Comparison of ENCODE assay signal across 10 mouse cellular contexts in the genomic region with DNA sequence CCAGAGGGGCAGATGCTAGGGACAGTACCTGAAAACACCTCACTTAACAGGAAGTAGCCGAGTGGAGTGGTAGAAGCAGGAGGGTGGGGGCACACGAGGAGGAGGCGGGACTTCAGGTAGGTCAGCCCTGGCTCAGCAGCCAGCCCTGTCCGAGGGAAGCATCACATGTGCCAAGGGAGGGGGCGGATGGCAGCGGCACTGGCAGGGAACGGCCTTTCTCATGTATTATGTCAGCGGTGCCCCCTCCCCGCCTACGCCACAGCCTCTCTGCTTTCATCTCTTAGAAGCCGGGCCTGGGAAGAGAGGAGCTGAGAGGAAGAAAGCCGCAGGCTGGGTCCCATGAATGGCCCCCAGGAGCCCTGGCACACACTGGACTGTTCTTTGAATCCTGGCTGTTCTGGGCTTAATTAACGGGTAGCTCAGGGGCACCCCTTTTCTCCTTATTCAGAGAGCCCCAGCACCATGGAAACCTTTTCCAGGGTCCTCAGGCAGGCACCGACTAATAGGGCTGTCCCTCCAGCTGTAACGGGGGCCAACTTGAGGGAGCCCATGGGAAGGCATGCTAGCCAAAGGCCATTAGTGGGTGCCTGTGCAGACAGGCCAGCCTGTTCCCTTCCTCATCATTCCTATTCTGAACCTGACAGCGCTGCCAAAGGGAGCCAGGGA. TPM values are rescaled to one million over a fixed set of nuclear protein-coding genes. Genes with fewer than 3 reads are reported as not detected.
DNase-seq lines count a peak whose midpoint lies in the region; ATAC-seq and TF ChIP-seq lines count a peak whose summit lies in the region.
"Had no signal": no experiment of that assay in that cellular context is flagged by ENCODE, and none has a peak within 500 bp of the region (broad histone marks: within the 10 kb centered on the region; RNA-seq: fewer than 3 reads in every experiment).

No protein-coding gene starts in this region.

- peaks cover 37% of the 10 kb centered on the region for H3K4me1 ChIP-seq in heart, embryonic 13.5 days
- peaks cover 29% of the 10 kb centered on the region for H3K4me1 ChIP-seq in embryonic facial prominence, embryonic 14.5 days (ENCODE audit: control insufficient read depth, insufficient read depth, low read length)
- H3K4me1 ChIP-seq in midbrain, embryonic 16.5 days (ENCODE audit: control insufficient read depth, insufficient read depth, low read length) = peaks cover 22% of the 10 kb centered on the region

- H3K27ac ChIP-seq in heart, embryonic 13.5 days (replicated peaks) = no peak overlapping the region
- H3K27ac ChIP-seq in embryonic facial prominence, embryonic 14.5 days (replicated peaks; ENCODE audit: low read depth, low read length) = no peak overlapping the region
- H3K27ac ChIP-seq in layer of hippocampus, adult 2 months = peak overlapping the region; percentile 89
- H3K27ac ChIP-seq in midbrain, embryonic 16.5 days (ENCODE audit: low read length) = peak overlapping the region; percentile 79

- H3K9ac ChIP-seq in heart, embryonic 13.5 days = 0 out of 2 replicates have a peak overlapping the region, but pooled peaks have one; percentile 44
- 0 out of 2 replicates have a peak overlapping the region, but pooled peaks have one; percentile 20 for H3K9ac ChIP-seq in embryonic facial prominence, embryonic 14.5 days (ENCODE audit: low read depth, low read length)
- peak overlapping the region; percentile 13 for H3K9ac ChIP-seq in midbrain, embryonic 16.5 days (ENCODE audit: low read depth, low read length)
- H3K9ac ChIP-seq: lung, embryonic 14.5 days had no signal

- peaks cover 7% of the 10 kb centered on the region for H3K27me3 ChIP-seq in heart, embryonic 13.5 days (replicated peaks)
- no peaks in the 10 kb centered on the region for H3K27me3 ChIP-seq in embryonic facial prominence, embryonic 14.5 days (replicated peaks; ENCODE audit: control insufficient read depth, insufficient read depth, low read length)
- H3K27me3 ChIP-seq in midbrain, embryonic 16.5 days (ENCODE audit: control insufficient read depth, insufficient read depth, low read depth, low read length) = no peaks in the 10 kb centered on the region

- ATAC-seq in heart, embryonic 13.5 days (ENCODE audit: extremely low read depth, insufficient number of reproducible peaks, low FRiP score, low TSS enrichment) = no peak
- ATAC-seq in embryonic facial prominence, embryonic 14.5 days (ENCODE audit: low read depth) = no peak
- ATAC-seq in midbrain, embryonic 16.5 days = peak; percentile 89

- no peak for DNase-seq in heart, postnatal 36 days
- DNase-seq in embryonic facial prominence, embryonic 14.5 days (ENCODE audit: low spot score) = peak; percentile 51
- peak; percentile 67 to 85 for DNase-seq in layer of hippocampus, adult 2 months (ENCODE audit: low spot score in 2 of 2)
- no peak for DNase-seq in gastrocnemius, postnatal 10 days
- no peak for DNase-seq in ovary, postnatal 36 days (ENCODE audit: low spot score)
- no peak for DNase-seq in spleen, postnatal 14 days (ENCODE audit: low spot score in 2 of 2)
- DNase-seq: lung, embryonic 14.5 days had no signal

- WGBS in heart, embryonic 13.5 days = 46% methylated on average over 16 of the region's 16 CpGs
- WGBS in embryonic facial prominence, embryonic 14.5 days = 34% methylated on average over 11 of the region's 16 CpGs
- WGBS in midbrain, embryonic 16.5 days = 18% methylated on average over 16 of the region's 16 CpGs

- no peaks in the 10 kb centered on the region; the same call in 1 of the 2 replicates for H3K36me3 ChIP-seq in heart, embryonic 13.5 days
- 0 out of 2 replicates have a peak, but pooled peaks cover 3% of the 10 kb centered on the region for H3K36me3 ChIP-seq in embryonic facial prominence, embryonic 14.5 days (ENCODE audit: control insufficient read depth, insufficient read depth, low read length)
- H3K36me3 ChIP-seq in midbrain, embryonic 16.5 days (ENCODE audit: control insufficient read depth, insufficient read depth, low read length) = no peaks in the 10 kb centered on the region

- H3K4me3 ChIP-seq in heart, embryonic 13.5 days = no peak overlapping the region
- no peak overlapping the region for H3K4me3 ChIP-seq in embryonic facial prominence, embryonic 14.5 days (ENCODE audit: low read depth, low read length)
- no peak overlapping the region for H3K4me3 ChIP-seq in layer of hippocampus, adult 2 months
- no peak overlapping the region for H3K4me3 ChIP-seq in midbrain, embryonic 16.5 days (ENCODE audit: low read depth, low read length)

- TF ChIP-seq CTCF in layer of hippocampus, adult 2 months (conservative IDR thresholded peaks at IDR 0.05) = no peak

- intact Hi-C loops in heart, postnatal 36 days (cut with DNase I) = loop anchor here (5.0 kb wide), 1 partner anchor 92 kb away; the partner anchor contains the start of gene Grifin

- H3K9me3 ChIP-seq in heart, embryonic 13.5 days = no peaks in the 10 kb centered on the region
- H3K9me3 ChIP-seq in embryonic facial prominence, embryonic 14.5 days (ENCODE audit: control insufficient read depth, low read length) = no peaks in the 10 kb centered on the region
- no peaks in the 10 kb centered on the region for H3K9me3 ChIP-seq in midbrain, embryonic 16.5 days (replicated peaks; ENCODE audit: control insufficient read depth, low read length, poor library complexity, severe bottlenecking)

- no peak overlapping the region for H3K4me2 ChIP-seq in heart, embryonic 13.5 days
- no peak overlapping the region for H3K4me2 ChIP-seq in embryonic facial prominence, embryonic 14.5 days (ENCODE audit: low read depth, low read length)
- peak overlapping the region; percentile 1; the same call in 1 of the 2 replicates for H3K4me2 ChIP-seq in midbrain, embryonic 16.5 days (ENCODE audit: low read length)
- H3K4me2 ChIP-seq: lung, embryonic 14.5 days had no signal

RNA-seq across cellular contexts. Expression of gene Ttyh3, which starts 10.9 kb away (rescaled TPM):
- polyA plus RNA-seq in heart, embryonic 13.5 days (2015; fragmentation: Nextera tagmentation; extraction: Ambion mirVana) = 25.0 and 25.4 TPM in 2 replicates
- 10 to 100 TPM; 13.4 to 14.7 TPM for total RNA-seq in heart, postnatal 36 days (2021)
- 47.5 and 50.5 TPM in 2 replicates for polyA plus RNA-seq in embryonic facial prominence, embryonic 14.5 days (2014; fragmentation: Nextera tagmentation; extraction: Ambion mirVana)
- total RNA-seq in layer of hippocampus, adult 2 months (2021) = 100 to 1,000 TPM; 187 to 201 TPM
- polyA plus RNA-seq in midbrain, embryonic 16.5 days (2015; fragmentation: Nextera tagmentation; extraction: Ambion mirVana) = 56.0 and 61.5 TPM in 2 replicates
- total RNA-seq in gastrocnemius, postnatal 10 days (2021) = 10 to 100 TPM; 33.4 to 42.5 TPM

RNA-seq across cellular contexts. Expression of gene Iqce, which starts 42.4 kb away (rescaled TPM):
- 8.0 and 10.3 TPM in 2 replicates for polyA plus RNA-seq in heart, embryonic 13.5 days (2015; fragmentation: Nextera tagmentation; extraction: Ambion mirVana)
- 1 to 10 TPM; 8.9 to 9.8 TPM for total RNA-seq in heart, postnatal 36 days (2021)
- 17.2 and 25.1 TPM in 2 replicates for polyA plus RNA-seq in embryonic facial prominence, embryonic 14.5 days (2014; fragmentation: Nextera tagmentation; extraction: Ambion mirVana)
- total RNA-seq in layer of hippocampus, adult 2 months (2021) = 10 to 100 TPM; 46.2 to 57.9 TPM
- polyA plus RNA-seq in midbrain, embryonic 16.5 days (2015; fragmentation: Nextera tagmentation; extraction: Ambion mirVana) = 30.5 and 31.5 TPM in 2 replicates
- total RNA-seq in gastrocnemius, postnatal 10 days (2021) = 1 to 10 TPM; 8.3 to 9.0 TPM

RNA-seq across cellular contexts. Expression of gene Brat1, which starts 45.1 kb away (rescaled TPM):
- polyA plus RNA-seq in heart, embryonic 13.5 days (2015; fragmentation: Nextera tagmentation; extraction: Ambion mirVana) = 12.9 and 13.9 TPM in 2 replicates
- total RNA-seq in heart, postnatal 36 days (2021) = 10 to 100 TPM in 1 of 2 experiments, 1 to 10 TPM in 1; 8.3 to 10.4 TPM
- 17.8 and 21.7 TPM in 2 replicates for polyA plus RNA-seq in embryonic facial prominence, embryonic 14.5 days (2014; fragmentation: Nextera tagmentation; extraction: Ambion mirVana)
- total RNA-seq in layer of hippocampus, adult 2 months (2021) = 10 to 100 TPM; 20.2 to 21.1 TPM
- polyA plus RNA-seq in midbrain, embryonic 16.5 days (2015; fragmentation: Nextera tagmentation; extraction: Ambion mirVana) = 21.8 and 24.8 TPM in 2 replicates
- 1 to 10 TPM; 8.9 to 9.4 TPM for total RNA-seq in gastrocnemius, postnatal 10 days (2021)

RNA-seq across cellular contexts. Expression of gene Lfng, which starts 52.6 kb away (rescaled TPM):
- polyA plus RNA-seq in heart, embryonic 13.5 days (2015; fragmentation: Nextera tagmentation; extraction: Ambion mirVana) = 3.3 and 3.5 TPM in 2 replicates
- 1 to 10 TPM; 7.2 to 9.1 TPM for total RNA-seq in heart, postnatal 36 days (2021)
- polyA plus RNA-seq in embryonic facial prominence, embryonic 14.5 days (2014; fragmentation: Nextera tagmentation; extraction: Ambion mirVana) = 24.6 and 27.9 TPM in 2 replicates
- 10 to 100 TPM; 23.9 to 24.8 TPM for total RNA-seq in layer of hippocampus, adult 2 months (2021)
- polyA plus RNA-seq in midbrain, embryonic 16.5 days (2015; fragmentation: Nextera tagmentation; extraction: Ambion mirVana) = 18.4 and 23.1 TPM in 2 replicates
- 1 to 10 TPM; 7.1 to 9.0 TPM for total RNA-seq in gastrocnemius, postnatal 10 days (2021)
- total RNA-seq: CH12.LX had no signal

Comparison
In these comparisons a context has a peak if more than half of its experiments do, and no peak if none do; other contexts are left out.
1. H3K27ac ChIP-seq: peak in layer of hippocampus, adult 2 months (single experiment) and midbrain, embryonic 16.5 days (single experiment); none in heart, embryonic 13.5 days (single experiment) and embryonic facial prominence, embryonic 14.5 days (single experiment).
2. DNase-seq: peak in embryonic facial prominence, embryonic 14.5 days (single experiment) and layer of hippocampus, adult 2 months (2 of 2); none in heart, postnatal 36 days (0 of 2), gastrocnemius, postnatal 10 days (single experiment), ovary, postnatal 36 days (single experiment) and spleen, postnatal 14 days (0 of 2).
3. RNA of gene Ttyh3, which starts 10.9 kb away (total RNA-seq): 187 to 201 TPM in layer of hippocampus, adult 2 months; 33.4 to 42.5 TPM in gastrocnemius, postnatal 10 days and 13.4 to 14.7 TPM in heart, postnatal 36 days; every median in the first group is over 4 times any median in the second.
4. RNA of gene Iqce, which starts 42.4 kb away (total RNA-seq): 46.2 to 57.9 TPM in layer of hippocampus, adult 2 months; 8.9 to 9.8 TPM in heart, postnatal 36 days and 8.3 to 9.0 TPM in gastrocnemius, postnatal 10 days; every median in the first group is over 4 times any median in the second.
5. Peak in every context shown above with its lines, with median percentiles within 50 percentile points of each other: H3K9ac ChIP-seq.